8 mouse cellular contexts compared by ENCODE assay signal in genomic region chr6:97457954-97458353, GRCm38 (mm10).
DNase-seq lines count a peak whose midpoint lies in the region; ATAC-seq lines count a peak whose summit lies in the region.

No protein-coding gene starts in this region.

- peak overlapping the region; percentile 73; the same call in 1 of the 2 replicates for H3K27ac ChIP-seq in hindbrain, embryonic 10.5 days
- no peak overlapping the region for H3K27ac ChIP-seq in hindbrain, embryonic 11.5 days (ENCODE audit: low read depth, low read length)
- peak overlapping the region; percentile 96 for H3K27ac ChIP-seq in brown adipose tissue, adult 24 weeks (replicated peaks; ENCODE audit: low read depth, low read length)
- peak overlapping the region; percentile 29; the same call in 1 of the 2 replicates for H3K27ac ChIP-seq in liver, embryonic 15.5 days (replicated peaks)

- no peak for DNase-seq in hindbrain, embryonic 10.5 days (ENCODE audit: low spot score)
- no peak for DNase-seq in hindbrain, embryonic 11.5 days (ENCODE audit: low spot score)
- DNase-seq in splenic B cell, adult 2 months (ENCODE audit: low read depth, low spot score) = peak; percentile 46
- no peak for DNase-seq in cerebellum, postnatal 36 days
- no peak for DNase-seq in right cerebral cortex, adult 18-20 months

- WGBS in hindbrain, embryonic 10.5 days = 26% methylated on average over 3 of the region's 3 CpGs
- WGBS in hindbrain, embryonic 11.5 days = 34% methylated on average over 3 of the region's 3 CpGs
- 6% methylated on average over 3 of the region's 3 CpGs for WGBS in liver, embryonic 15.5 days (ENCODE audit: insufficient replicate concordance)

- peaks cover 32% of the 10 kb centered on the region for H3K4me1 ChIP-seq in hindbrain, embryonic 10.5 days (replicated peaks)
- 0 out of 2 replicates have a peak, but pooled peaks cover 3% of the 10 kb centered on the region for H3K4me1 ChIP-seq in hindbrain, embryonic 11.5 days (replicated peaks; ENCODE audit: control insufficient read depth, insufficient read depth, low read length)
- H3K4me1 ChIP-seq in brown adipose tissue, adult 24 weeks (ENCODE audit: control insufficient read depth, insufficient read depth, insufficient read length, low read length) = peaks cover 8% of the 10 kb centered on the region; the same call in 1 of the 2 replicates
- H3K4me1 ChIP-seq in liver, embryonic 15.5 days (replicated peaks) = no peaks in the 10 kb centered on the region

- no peaks in the 10 kb centered on the region for H3K27me3 ChIP-seq in hindbrain, embryonic 10.5 days (ENCODE audit: insufficient read depth, poor library complexity, severe bottlenecking)
- H3K27me3 ChIP-seq in hindbrain, embryonic 11.5 days (ENCODE audit: control insufficient read depth, insufficient read depth, low read length) = no peaks in the 10 kb centered on the region
- peaks cover 7% of the 10 kb centered on the region; the same call in 1 of the 2 replicates for H3K27me3 ChIP-seq in liver, embryonic 15.5 days
- no peaks in the 10 kb centered on the region; the same call in 1 of the 2 replicates for H3K27me3 ChIP-seq in splenic B cell, adult 2 months (ENCODE audit: control insufficient read depth, insufficient read depth, low read length, poor library complexity, severe bottlenecking)

- no peak overlapping the region for H3K9ac ChIP-seq in hindbrain, embryonic 11.5 days (ENCODE audit: low read depth, low read length)
- no peak overlapping the region for H3K9ac ChIP-seq in liver, embryonic 15.5 days

- ATAC-seq in hindbrain, embryonic 11.5 days (ENCODE audit: low FRiP score) = no peak
- ATAC-seq in hematopoietic stem cell, adult 5-6 weeks (replicated peaks in 1 of 2; ENCODE audit: insufficient read depth in 1 of 2, low FRiP score in 2 of 2, low TSS enrichment in 1 of 2, low read depth in 1 of 2, poor library complexity in 2 of 2, severe bottlenecking in 2 of 2) = peak; percentile 72 to 74
- ATAC-seq in liver, embryonic 15.5 days (ENCODE audit: insufficient read depth) = peak; percentile 37; the same call in 1 of the 2 replicates

- no peak overlapping the region for H3K4me2 ChIP-seq in hindbrain, embryonic 11.5 days (replicated peaks; ENCODE audit: low read depth, low read length)
- no peak overlapping the region for H3K4me2 ChIP-seq in liver, embryonic 15.5 days

- H3K9me3 ChIP-seq in hindbrain, embryonic 10.5 days = no peaks in the 10 kb centered on the region
- no peaks in the 10 kb centered on the region for H3K9me3 ChIP-seq in hindbrain, embryonic 11.5 days (ENCODE audit: control insufficient read depth, low read length)
- no peaks in the 10 kb centered on the region for H3K9me3 ChIP-seq in liver, embryonic 15.5 days (replicated peaks)

- H3K4me3 ChIP-seq in hindbrain, embryonic 10.5 days = no peak overlapping the region
- no peak overlapping the region for H3K4me3 ChIP-seq in hindbrain, embryonic 11.5 days (ENCODE audit: low read depth, low read length)
- H3K4me3 ChIP-seq in brown adipose tissue, adult 24 weeks (ENCODE audit: insufficient read depth, low read depth, low read length) = peak overlapping the region; percentile 47
- H3K4me3 ChIP-seq in liver, embryonic 15.5 days (replicated peaks) = no peak overlapping the region

- no peaks in the 10 kb centered on the region for H3K36me3 ChIP-seq in hindbrain, embryonic 10.5 days
- H3K36me3 ChIP-seq in hindbrain, embryonic 11.5 days (ENCODE audit: control insufficient read depth, insufficient read depth, low read length) = no peaks in the 10 kb centered on the region
- no peaks in the 10 kb centered on the region for H3K36me3 ChIP-seq in liver, embryonic 15.5 days (replicated peaks)
- H3K36me3 ChIP-seq in splenic B cell, adult 2 months (ENCODE audit: control insufficient read depth, insufficient read depth, low read length, poor library complexity, severe bottlenecking) = no peaks in the 10 kb centered on the region
